Mouse (Mus musculus) CD4-positive, CD25-positive, alpha-beta regulatory T cell, adult 2 months (primary cell): ENCODE measurements at regions not wholly inside any gene's neighbourhood (a gene's known extent, or its start where the extent isn't known, plus 50 kb on each side); places are given as distances from the start of the nearest gene placed in this dataset.

Experiments
- DNase-seq: peaks from one replicate; pipeline ENCODE4 v3.0.0-alpha.2; 2012; ENCODE audit warnings: low read depth, low spot score

DNA sequence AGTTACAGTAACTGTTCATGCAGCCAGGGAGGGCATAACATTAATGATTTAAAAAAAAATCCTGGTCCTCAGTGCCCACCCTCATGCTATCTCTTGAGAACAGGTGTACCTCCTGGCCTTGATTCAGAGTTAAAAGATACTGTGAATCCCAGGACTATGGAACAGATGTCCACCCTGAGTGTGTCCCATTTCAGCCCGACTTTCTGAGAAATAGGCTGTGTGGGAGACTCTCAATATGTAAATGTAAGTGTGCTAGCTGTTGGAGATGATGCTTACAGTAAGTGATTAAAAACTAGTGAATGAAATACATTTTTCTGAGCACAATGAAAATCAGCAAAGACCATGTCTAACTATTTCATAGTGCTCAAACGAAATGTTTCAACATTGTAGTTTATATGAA, 219.2 kb downstream of the Etaa1 start:
- no peak for DNase-seq

DNA sequence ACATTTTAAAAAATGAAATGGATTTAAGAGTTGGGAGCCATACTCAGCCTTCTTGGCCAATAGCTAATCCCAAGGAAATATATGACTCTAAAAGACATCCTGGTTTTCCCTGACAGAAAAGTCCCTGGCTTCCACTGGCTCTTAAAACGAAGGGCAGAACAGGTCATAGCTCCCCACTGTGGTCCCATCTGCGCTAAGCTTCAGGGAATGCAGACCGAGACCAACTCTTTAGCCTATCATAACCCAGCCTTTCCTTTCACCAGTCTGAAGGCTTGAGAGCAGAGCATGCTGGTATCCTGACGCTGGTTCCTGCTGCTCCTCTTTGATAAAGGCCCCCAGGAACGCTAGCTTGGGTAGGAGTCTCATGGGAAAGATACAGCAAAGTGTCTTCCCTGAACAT, 214.8 kb downstream of the Etaa1 start:
- no peak for DNase-seq

DNA sequence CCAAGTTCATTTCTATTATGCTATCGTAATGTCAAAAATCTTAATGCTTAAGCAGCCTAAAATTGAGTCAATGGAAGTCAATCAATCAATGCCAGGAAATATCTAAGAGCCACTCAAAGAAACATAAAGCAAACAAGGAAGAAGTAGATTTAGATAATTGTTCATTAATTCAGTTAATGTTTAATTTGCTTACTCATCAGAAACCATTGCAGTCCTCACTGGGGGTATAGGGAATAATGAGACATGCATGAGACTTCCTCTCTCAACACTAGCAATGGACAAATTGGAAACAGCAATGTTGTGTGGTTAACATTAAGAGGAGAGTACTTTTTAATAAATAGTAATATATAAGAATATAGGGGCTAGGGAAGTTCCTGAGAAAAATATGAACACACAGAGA, 209.9 kb downstream of the Etaa1 start:
- no peak for DNase-seq

DNA sequence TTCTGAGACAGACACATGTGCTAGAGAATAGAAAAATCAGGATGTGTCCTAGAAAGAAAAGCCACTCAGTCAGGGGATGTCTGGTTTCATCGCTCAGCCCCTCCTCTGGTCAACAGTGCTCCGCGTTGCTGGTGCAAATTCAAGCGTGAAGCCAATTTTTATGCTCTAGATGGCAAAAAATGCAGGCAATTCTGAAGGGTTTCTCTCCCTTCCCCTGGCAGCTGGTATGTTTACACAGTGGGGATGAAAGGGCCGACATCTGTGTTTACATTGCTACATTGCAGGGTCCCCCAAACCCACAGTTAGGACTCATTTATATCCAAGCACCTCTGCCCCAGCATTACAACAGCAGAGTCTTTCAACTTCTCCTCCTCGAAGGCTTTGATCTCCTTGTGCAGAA, 203.3 kb downstream of the Etaa1 start:
- DNase-seq, result no peak

DNA sequence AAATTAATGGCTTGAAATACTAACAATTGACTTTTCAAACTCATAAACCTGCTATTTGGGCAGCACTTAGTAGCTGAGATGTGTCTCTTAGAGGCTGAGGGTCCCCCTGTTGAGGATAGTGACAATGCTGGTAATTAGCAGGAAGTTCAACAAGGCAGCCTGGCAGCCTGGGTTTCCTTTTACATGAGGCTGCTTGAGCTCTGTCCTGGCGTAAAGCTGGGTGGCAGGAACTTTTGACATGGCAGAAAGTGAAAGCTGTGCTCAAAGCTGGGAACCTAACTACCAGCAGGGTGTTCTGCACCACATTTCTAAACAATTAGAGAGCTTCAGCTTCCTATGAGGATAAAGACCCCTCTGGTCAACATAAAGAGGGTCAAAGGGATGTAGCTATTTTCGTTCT, 194.5 kb downstream of the Etaa1 start:
- no peak for DNase-seq

DNA sequence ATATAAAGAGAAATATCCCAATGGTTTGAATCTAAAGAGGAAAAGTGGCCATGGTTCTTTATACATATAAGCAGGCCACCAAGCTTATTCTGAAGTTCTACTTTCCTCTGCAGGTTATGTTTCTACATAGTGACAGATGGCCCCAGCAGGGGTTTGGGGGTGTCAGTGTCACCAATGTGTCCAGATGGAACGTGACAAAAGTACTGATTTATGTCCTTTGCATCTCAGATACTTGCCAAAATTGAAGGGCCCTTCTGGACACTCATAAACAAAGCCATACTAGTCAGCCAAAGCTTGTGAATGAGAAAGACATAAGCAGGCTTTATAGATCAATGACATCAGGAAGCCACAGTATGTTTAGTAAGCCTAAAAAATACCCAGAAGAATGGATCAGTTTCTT, 190.3 kb downstream of the Etaa1 start:
- DNase-seq, result no peak

DNA sequence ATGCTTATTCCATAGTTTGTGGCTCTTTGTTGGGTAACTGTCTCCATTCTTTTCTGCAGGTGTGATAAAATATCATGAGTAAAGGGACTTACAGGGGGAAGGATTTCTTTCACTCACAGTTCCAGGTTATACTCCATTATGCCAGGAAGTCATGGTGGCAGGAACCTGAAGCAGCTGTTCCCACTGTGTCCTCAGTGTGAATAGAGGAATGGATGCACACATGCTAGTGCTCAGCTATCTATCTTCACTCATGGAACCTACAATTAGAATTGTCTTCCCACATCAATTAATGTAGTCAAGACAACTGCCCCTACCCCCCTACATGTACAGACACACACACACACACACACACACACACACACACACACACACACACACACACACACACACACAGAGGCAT, 189.5 kb downstream of the Etaa1 start:
- DNase-seq, result no peak

DNA sequence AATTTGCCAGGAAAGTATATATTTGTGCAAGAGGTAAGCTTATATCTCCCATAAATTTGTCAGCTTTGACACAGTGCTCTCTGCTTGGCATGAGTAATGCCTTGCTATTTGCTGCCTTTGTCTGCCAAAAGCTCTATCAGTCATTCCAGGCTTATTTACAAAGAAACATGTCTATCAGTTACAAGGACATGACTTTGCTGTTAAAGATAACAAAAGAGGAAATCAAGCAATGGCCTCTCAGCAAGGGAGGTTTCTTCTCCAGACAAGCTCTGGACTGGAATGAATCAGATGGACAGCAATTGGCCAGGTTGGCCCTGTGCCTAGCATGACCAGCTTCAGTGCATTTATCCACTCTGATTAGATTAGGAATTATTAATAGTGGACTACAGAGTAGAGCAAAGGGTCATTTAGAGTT, 185.3 kb downstream of the Etaa1 start:
- no peak for DNase-seq

DNA sequence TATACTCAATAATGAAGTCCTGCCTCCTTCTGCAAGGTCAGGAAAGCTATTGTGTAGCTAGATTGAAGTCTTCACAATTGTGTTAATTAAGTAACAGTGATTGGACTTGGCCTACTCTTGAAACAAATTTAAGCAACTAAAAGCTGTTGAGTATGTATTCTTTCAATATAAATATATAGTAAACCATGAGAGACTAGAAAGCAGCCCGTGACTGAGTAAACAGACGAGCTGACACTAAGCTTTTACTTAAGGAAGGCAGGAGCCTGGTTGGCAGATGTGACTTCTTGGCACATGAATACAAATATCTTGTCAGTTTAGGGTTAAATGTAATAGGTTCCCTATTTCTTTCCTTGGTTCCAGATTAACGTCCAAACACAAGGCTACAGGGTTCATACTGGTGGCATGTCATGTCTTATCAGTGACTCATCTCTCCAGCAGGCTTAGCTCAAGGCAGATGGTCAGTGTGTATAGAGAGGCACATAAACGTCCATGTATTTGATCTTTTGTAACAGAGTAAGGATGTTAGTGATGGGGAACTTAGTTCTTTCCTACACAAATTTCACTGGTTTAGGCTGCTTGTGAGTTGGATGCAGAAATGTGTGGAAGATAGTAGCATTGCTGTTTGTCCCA, 184.7 kb downstream of the Etaa1 start:
- no peak for DNase-seq

DNA sequence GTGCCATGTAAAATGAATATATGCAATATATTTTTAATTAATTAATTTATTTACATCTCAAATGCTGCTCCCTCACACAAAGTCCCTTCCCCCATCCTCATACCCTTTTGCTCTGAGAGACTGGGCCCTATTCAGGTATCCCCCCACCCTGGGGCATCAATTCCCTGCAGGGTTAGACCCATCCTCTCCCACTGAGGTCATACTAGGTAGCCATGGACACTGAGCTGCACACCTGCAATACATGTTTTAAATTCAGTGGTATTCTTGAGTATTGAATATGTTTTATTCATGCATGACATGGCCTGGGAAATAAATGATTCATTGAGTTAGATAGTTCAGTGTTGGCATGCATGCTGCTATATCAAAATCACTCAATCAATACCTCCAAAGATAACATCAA, 156.0 kb downstream of the Etaa1 start:
- no peak for DNase-seq

DNA sequence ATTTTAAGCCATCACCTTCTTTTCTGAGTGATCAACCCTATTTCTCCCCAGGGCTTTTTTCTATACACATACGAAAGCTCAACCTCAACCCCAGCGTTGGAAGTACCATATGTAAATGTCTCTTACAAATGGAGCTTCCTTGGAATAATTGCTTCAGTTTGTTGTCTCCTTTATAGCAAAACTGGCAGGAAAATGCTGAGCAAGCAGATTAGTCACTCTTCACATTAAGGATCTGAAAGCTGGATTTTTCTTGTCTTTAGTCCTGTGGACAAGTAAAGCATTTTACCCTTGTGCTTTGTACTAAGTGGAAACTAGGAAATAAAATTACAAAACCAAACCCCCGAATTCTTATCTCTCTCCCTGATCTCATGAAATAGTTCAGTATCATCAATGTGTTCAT, 145.8 kb downstream of the Etaa1 start:
- DNase-seq, result no peak

DNA sequence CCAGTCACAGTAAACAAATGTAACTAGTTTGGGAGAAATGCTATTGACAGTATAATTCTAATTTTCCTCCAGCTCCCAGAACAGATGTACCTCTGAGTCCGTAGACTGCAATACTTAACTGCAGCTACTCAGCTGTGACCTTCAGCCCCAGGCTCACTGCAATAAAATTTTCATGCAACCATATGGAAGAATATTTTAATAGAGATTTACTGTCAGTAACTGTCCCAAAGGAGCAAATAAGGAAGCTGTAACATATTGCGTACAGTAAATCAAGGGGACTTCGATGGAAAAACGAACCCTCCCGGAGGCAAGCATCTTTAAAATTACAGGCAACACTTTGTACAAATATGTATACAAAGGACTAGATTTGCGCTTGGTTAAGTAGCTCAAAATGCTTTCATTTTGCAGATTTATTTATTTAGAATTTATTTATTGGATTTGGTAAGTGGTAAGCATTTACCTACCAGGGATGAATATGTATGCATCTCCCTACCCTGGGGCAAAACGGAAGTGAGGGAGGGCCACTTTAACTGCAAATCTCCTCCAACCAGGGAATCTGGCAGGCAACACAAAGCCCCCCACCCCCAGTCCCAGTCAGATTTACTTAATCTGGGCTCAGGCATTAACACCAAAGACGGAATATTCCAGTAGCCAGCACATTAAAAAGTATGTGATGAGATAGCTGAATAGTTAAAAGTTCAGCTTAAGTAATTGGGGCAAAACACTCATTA, 141.7 kb downstream of the Etaa1 start:
- no peak for DNase-seq

DNA sequence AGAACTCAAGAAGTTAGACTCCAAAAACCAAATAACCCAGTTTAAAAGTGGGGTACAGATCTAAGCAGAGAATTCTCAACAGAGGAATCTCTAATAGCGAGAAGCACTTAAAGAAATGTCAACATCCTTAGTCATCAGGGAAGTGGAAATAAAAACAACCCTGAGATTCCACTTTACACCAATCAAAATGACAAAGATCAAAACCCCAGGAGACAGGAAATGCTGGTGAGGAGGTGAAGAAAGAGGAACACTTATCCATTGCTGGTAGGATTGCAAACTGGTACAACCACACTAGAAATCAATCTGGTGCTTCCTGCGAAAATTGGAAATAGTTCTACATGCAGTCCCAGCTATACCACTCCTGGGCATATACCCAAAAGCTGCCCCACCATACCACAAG, 111.0 kb downstream of the Etaa1 start:
- DNase-seq, result no peak

DNA sequence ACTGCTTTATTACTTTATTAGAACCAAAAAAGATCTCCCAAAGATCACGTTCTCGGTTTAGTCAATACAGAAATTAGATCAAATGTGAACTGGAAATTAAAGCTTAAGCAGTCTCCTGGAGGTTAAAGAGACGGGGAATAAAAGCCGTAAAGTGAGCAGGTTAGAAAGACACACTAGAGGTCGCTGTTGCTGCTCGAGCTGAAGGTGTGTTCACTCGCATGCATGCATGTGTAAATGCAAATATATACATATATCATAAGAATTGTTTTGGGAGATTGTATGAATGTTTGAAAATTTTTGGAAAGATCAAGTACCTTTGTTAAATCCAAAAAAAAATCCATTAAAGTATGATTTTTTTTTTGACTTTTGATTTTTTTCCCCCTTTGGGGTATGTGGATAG, 101.3 kb downstream of the Etaa1 start:
- DNase-seq, result peak; percentile 9

DNA sequence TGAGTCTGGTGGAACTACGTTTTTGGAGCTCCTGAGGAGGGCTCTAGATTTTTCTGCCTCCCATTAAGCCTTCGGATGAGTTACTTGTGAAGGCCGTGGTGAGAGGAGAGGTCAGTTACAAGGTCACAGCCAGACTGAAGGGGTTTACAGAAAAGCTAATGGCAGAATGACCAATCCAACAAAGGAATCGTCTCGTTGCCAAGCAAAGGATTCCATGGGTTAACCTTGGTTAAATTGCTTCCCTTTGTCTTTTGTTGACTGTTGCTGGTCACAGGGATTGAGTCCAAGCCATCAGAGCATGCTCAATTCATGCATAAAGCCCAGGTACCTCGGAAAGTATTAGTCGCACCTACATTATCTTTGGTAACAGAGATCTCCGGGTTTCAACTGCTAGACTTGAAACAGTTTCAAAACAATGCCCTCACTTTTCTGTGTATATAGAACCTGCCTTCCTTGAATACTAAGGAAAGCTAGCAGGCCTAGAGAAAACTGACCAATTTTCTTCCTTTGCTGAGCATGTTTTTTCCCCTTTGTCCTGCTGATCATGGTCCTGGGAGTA, 100.3 kb downstream of the Etaa1 start:
- DNase-seq, result no peak

DNA sequence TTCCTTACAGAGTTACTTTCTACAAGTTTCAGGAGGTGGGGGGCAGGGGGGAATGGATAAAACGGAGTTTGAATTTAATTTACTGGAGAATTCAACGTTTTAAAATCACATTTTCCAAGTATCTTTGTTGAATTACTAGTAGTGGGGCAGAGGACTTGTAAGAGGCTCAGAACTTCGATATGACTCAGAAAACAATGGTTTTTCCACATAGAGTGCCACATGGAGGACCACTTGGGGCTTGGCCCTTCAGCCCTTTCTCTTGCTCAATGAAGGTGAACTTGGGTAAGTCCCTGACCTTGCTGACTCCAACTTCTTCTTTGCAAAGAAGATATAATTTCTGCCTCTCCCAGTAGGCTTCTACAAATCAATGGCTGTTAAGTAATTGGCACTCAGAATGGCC, 99.8 kb downstream of the Etaa1 start:
- no peak for DNase-seq

DNA sequence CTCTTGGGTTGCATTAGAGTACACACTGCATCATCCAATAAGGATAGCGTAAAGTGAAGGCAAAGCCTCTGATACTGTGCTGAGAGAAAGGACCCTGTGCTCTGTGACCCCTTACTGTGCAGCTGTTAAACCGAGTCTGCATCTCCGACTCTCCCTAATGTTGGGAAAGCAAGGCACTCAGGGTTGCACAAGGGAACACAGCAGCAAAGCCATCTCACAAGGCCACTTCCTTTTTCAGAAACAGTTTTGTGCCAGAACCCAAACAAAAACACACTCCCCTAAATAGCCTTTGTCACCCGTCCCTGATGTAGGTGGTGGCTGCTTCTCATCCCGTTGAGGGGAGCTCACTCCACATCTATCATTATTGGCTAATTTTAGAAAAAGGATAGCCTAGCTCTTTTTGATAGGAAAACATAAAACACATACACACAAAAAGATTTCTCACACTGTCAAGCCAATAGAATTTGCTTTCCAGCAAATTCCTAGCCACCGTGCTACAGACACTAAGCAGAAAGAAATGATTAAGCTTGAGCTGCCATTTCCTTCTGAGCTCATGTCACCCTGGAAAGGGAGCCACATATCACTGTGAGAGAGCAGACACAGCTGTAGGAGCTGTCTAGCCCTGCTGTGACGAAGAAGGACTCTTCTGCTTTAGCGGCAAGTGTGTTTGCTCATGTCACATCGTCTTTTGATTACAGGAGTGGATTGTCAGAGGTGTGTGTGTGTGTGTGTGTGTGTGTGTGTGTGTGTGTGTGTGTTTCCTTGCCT, 94.1 kb downstream of the Etaa1 start:
- no peak for DNase-seq

DNA sequence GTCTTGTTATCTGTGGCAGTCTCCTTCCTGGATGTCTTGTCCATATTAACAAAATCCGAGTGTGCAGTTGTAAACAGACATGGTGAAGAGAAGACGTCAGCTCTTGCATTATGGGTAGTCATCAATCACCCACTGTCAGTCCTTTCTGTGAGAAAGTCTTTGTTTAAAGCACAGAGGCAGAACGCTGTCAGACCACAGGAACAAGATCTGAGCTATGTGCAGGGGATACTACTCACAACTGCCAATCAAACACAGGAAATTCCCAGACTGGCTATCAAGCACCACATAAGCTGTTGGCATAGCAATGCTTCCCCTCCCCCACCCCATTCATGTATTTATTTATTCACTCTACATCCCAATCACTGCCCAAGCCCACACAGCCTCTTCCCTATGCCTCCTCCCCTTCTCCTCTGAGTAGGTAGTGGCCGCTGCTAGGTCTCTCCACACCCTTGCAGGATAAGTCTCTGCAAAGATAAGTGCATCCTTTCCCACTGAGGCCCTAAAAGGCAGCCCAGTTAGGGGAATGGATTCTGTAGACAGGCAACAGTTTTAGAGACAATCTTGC, 88.8 kb downstream of the Etaa1 start:
- no peak for DNase-seq

DNA sequence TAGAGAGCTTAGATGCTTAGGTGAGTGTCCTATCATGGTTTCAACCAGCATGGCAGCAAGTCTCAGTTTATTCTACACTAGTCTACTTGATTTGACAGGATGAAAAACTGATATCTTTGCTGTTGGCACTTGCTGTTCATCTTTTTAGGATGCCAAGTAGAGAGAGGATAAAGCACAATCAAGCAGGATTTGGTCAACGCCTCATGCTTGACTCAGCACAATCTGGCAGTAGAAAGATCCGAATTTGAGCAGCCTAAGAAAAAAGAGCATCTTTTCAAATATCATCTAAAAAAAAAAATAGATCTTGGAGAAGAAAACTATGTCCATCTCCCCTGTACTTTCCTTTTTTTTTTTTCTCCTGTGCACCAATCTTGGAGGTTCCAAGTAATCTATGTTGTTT, 83.0 kb downstream of the Etaa1 start:
- DNase-seq, result no peak

DNA sequence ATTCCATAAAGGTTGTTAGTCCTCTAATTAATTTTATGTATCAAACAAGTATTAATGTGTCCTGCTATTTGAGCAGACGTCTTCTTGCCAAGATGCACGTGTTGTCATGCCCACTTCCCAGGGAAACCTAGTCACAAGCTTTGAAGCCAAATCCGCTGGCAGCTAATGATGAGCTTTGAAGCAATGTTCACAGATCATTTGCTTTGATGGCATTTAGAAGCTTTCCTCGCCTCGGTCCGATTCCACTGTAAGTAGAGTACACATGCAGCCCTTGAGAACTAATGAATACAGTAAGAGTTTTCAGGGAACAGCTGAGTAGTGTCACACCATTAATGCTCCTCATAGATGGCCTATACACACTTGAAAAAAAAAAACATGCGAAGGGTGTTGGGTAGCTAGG, 81.8 kb downstream of the Etaa1 start:
- no peak for DNase-seq

DNA sequence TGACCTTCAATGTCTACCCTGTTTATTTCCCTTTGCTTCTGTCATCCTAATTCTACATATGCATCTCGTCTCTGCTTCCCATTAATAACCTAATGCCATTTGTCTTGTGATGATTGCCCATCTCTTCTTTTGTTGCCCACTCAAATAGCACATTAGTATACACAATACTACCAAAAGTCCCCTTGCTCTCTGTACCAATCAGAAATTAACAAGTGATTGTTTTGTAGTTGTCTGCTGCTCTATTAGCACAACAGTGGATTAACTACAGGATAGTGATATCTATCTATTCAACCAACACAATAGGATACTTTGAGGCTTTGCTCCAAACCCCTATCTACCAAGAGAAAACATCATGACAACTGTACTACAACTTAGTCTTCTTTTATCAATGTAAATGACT, 70.4 kb downstream of the Etaa1 start:
- DNase-seq, result no peak
